Mouse (Mus musculus): Measurements from ENCODE around the gene Gm26602.

The Gm26602 gene

DNA sequence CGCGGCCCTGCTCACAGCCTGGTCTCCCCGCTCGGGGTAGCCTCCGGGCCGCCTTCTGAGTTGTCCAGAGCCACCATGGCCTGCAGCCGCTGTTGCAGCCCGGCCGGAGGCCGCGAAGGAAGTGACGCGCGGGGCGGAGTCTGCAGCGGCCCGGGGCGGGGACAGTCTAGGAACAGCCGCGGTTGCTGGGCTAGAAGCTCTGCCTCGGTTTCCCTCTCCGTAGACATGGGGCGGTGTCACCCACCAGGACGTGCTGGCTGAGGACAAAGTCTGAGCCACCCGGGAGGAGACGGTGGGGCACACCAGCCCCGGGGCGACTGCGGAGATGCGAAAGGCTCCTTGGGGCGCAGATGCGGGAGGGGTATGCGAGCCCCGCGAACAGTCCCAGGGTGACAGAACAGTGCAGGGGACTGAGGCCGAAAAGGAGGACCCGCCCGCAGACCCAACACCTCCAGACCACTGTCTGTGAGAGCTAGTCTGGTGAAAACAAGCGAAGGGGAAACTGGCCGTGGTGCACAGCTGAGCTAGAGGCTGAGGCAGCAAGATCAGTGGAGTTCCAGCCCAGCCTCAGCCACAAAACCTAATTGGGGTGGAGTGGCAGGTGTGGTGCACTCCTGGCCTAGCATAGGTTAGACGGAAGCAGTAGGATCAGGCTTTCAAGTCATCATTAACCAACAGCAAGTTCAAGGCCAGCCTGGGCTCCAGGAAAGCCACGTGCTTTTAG, 6.3 kb downstream of the Gm26602 start, which contains the start of gene Kiss1r:
Gene Kiss1r (plus strand): TSS at position 164 of the 724 bp plus-strand sequence.
- DNase-seq (ENCODE audit: low spot score in 2 of 2) = peak; percentile 71 to 80

- no peak for DNase-seq (ENCODE audit: low spot score in 2 of 2)
These were observed 7.0 kb downstream of the Gm26602 start for GRCm38 (mm10) chr10:79917532-79918100.

GRCm38 (mm10) chr10:79918231-79919078, 7.8 kb downstream of the Gm26602 start:
- DNase-seq (ENCODE audit: low spot score in 2 of 2) = no peak

DNA sequence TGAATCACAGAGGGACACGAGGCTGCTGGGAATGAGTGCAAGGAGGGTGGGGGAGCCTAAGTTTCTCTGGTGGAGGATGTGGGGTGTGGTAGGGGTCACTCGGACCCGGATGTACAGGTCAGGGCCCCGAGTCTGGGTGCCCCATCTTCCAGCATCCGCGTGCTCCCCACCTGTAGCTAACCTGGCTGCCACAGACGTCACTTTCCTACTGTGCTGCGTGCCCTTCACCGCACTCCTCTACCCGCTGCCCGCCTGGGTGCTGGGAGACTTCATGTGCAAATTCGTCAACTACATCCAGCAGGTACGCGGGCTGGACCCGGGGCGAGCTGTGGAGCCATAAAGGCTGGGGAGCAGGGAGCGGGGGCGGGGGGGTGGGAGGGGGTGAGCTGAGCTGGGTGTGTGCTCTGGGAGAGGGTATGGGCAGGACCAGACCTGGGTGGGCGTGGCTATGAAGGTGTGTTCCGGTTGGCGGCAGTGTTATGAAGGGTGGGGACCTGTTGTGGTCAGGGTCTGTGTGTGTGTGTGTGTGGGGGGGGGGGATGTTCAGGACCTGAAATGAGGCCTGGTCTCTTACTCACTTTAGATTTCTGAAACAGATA, 8.7 kb downstream of the Gm26602 start:
- no peak for DNase-seq (ENCODE audit: low spot score in 2 of 2)

DNA sequence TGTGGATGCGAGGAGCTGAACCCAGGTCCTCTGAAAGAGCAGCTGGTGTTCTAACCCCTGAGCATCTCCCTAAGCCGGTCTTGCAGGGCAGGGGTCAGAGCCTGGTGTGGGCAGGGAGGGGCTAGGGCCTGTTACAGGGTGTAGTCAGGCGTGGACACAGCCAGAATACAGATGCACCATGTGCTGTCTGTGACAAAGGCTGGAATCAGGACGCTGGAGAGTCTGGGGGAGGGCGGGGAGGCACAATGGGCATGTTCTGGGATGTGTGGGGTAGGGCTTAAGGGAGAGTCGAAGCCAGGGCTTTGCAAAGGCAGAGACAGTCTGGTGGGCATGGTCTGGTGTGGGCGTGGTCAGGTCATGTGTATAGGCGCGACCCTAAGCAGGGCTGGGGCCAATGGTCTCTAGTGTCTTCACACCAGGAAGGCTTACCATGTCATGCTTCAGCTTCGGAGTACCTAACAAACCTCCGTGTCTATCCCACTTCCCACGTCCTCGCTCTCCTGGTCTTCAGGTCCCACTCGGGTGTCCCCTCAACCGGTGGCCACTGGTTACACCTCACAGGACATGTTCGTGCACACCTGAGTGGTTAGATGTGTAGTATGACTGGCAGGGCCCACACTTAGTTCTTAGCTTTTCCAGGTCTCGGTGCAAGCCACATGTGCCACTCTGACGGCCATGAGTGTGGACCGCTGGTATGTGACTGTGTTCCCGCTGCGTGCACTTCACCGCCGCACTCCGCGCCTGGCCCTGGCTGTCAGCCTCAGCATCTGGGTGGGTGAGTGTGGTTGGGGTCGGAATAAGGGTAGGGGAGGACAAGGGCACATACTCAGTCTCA, 9.6 kb downstream of the Gm26602 start:
- no peak for DNase-seq (ENCODE audit: low spot score in 2 of 2)

DNA sequence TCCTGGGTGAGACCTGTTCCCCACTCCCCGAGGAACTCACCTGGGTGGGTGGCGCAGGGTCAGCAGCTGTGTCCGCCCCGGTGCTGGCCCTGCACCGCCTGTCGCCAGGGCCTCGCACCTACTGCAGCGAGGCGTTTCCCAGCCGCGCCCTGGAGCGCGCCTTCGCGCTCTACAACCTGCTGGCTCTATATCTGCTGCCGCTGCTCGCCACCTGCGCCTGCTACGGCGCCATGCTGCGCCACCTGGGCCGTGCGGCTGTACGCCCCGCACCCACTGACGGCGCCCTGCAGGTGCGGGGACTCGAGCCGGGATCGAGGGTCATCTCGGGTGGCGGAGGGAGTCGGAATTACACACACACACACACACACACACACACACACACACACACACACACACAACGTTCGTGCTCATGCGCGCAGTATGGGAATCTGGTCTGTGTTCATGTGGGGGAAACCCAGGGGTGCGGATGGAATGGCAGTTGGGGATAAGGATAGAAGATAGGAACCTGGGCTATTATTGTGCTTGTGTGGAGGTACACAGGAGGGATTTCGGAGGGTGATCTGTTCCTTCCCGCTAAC, 10.4 kb downstream of the Gm26602 start, which contains the start of gene R3hdm4:
Gene R3hdm4 (minus strand): TSS at position 251 of the 578 bp plus-strand sequence.
- DNase-seq (ENCODE audit: low spot score in 2 of 2) = no peak

DNA sequence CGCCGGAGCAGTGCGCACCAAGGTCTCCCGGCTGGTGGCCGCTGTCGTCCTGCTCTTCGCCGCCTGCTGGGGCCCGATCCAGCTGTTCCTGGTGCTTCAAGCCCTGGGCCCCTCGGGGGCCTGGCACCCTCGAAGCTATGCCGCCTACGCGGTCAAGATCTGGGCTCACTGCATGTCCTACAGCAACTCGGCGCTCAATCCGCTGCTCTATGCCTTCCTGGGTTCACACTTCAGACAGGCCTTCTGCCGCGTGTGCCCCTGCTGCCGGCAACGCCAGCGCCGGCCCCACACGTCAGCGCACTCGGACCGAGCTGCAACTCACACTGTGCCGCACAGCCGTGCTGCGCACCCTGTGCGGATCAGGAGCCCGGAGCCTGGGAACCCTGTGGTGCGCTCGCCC, 10.9 kb downstream of the Gm26602 start:
- no peak for DNase-seq (ENCODE audit: low spot score in 2 of 2)

DNA sequence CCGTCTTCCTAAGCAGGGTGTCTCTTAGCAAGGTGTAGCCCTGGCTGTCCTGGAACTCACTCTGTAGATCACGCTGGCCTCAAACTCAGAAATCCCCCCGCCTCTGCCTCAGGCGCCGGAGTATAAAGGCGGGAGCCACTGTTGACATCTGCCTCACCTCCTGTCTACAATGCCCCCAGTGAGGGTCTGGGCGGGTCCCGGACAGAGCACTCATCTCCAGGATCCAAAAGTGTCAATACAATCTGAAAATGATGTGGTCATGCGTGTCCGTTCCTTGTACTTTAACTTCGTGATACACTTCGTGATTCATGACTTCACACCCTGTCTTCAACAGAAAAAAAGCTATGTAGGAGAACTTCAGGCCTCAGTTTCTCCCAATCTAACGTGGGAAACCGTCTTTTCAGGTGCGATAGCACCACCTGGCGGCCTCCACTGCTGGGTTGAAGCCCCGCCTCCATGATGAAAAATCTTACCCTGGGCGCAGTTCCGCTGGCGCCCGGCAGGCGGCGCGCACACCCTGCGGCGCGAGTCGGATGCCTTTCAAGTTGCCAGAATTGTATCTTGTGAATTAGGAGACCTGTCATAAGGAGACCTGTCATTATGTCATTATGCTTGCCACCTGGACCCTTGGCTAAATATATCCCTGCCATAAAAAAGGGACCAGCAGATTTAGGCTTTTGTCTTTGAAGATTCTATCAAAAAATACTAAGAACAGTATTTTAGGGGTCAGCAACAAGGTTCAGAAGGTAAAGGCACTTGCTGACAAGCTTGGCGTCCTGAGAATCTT, 14.5 kb downstream of the Gm26602 start:
- DNase-seq (ENCODE audit: low spot score in 2 of 2) = peak; percentile 90 to 99

DNA sequence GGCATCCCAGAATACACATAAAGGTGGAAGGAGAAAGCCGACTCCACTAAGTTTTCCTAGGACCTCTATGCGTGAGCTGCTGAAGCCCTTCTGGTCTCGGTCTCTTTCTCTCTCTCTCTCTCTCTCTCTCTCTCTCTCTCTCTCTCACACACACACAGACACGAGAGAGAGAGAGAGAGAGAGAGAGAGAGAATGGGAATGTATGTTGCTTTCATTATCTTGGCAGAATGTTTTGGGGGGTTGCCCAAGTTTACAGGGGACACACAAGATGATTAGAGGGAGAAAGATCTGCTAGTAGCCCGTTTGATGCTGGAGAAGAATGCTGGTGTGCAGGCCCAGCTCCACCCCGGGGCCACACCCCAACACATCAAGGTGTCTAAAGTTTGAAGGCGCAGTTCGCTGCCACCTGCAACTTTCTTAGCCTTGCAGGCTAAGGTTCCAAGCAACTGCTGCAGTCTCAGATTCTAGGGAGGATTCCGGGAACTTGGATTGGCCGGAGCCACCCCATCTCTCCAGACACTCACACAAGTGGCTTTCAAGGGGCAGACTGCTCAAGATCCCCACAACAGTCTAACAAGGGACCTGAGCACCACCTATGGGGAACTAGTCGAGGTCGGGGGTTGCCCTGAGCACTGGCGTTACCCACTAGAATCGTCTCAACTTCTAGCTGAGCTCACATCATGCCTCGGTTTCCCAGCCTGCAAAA, 15.3 kb downstream of the Gm26602 start:
- DNase-seq (ENCODE audit: low spot score in 2 of 2) = no peak

DNA sequence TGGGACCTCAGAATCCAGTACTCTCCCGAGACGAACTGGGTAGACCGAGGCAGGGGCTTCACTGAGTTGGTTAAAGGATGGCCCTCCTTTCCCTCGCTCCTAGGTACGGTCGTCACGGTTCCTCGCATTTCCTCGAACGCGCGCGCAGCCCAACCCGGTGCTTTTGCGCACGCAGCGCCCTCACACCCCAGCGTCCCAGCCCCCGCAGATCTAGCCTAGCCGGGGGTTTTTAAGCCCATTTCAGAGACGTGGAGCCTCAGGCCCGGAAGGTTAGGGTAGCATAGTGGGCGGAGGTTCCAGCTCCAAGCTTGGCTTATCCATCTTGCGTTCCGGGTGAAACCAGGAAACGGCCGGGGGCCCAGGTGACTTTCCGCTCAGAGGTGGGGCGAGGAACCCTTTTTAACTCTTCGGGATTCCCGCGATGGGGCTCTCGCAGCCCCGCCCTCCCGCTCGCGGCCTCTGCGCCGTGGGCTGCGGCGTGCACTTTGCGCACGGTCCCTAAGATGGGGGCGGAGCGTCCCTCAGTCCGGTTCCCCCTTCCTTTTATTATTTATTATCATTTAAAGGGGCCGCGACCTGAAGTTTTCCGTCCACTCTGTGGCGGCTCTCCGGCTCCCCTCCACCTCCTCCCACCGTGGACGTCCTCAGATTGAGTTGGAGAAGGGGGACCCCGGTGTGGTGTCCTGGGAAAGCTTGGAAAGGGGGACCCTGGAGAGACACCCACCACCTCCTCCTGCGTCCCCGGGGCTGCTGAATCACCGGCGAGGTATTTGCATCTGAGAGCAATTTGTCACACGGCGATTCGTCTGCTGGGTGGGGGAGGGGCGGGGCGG, 16.1 kb downstream of the Gm26602 start, which contains the start of gene Arid3a:
Gene Arid3a (plus strand): TSS at position 553 of the 833 bp plus-strand sequence.
- DNase-seq (ENCODE audit: low spot score in 2 of 2) = peak; percentile 69 to 83

GRCm38 (mm10) chr10:79927324-79928029, 16.8 kb downstream of the Gm26602 start:
- DNase-seq (ENCODE audit: low spot score in 2 of 2) = peak in 1 of 2 experiments; percentile 46

DNA sequence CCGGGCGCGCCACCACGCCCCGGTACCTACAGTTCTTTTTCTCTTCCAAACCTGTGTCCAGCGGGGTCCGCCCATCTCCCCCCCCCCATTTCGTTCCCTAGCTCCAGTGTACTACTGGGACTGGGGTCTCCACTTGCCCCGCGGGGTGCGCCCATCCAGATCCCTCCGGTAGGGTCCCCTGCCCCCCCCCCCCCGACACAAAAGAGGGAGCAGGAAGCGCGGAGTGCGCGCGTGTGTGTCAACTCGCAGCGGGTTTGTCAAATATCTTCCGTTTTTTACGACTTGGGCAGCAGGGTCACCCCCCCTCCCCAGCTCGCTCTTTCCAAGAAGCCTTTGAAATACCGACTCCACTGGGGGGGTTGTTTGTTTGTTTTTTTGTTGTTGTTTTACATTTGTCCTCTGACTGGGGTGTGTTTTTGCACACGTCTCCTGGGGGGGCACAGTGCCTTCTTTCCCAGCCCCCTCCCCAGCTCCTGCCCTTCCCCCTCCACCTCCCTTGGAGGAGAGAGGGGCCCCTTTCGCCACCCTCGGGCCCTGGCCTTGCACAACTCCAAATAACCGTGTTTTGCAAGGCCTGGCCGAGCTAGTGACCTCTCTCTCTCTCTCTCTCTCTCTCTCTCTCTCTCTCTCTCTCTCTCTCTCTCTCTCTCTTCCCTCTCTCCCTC, 17.5 kb downstream of the Gm26602 start:
- no peak for DNase-seq (ENCODE audit: low spot score in 2 of 2)

DNA sequence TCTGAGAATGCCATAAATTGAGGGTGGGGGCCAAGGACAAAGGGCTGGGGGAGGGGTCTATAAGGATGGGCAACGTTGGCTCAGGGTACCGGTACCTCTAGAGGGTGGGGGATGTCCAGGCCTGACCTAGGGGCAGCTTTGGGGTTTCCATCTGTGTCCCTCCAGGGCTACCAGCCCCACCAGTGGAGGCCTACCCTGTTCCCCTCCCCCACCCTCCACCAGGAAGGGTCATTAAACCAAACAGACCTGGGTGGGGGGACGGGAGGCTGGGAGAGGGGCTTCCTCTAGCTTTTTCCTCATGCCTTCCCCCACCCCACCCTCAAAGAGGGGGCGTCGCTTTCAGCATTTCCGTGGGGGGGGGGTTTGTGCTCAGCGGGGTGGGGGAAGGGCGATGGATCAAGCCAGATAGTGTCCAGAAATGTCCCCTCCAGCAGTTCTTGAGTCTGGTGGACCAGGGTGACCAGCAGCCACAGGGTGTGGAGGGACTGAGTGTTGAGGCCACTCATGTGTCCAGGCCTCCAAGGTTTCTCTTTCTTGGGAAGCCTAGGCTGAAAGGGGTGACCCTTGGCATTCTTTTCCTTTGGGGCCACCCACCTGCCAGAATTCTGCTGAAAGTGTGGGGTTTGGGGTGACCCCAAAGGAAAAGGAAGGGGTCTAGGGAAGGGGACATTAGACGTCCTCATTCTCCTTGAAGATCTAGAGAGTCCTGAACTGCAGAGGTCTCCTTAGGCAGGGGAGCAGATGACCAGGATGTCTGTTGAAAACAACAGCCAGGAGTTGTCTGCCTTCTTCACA, 18.4 kb downstream of the Gm26602 start:
- DNase-seq (ENCODE audit: low spot score in 2 of 2) = no peak

- no peak for DNase-seq (ENCODE audit: low spot score in 2 of 2)
These were observed 19.5 kb downstream of the Gm26602 start for GRCm38 (mm10) chr10:79929967-79930825.

GRCm38 (mm10) chr10:79930826-79931186, 20.1 kb downstream of the Gm26602 start:
- no peak for DNase-seq (ENCODE audit: low spot score in 2 of 2)
